Mouse (Mus musculus) embryonic stem cell, embryonic (primary cell): ENCODE results near the gene Tlx3.

Experiments used
- CTCF ChIA-PET, 4 experiments: fragments of 300-600 bp in 2 of 4; fragments of 350-600 bp in 2 of 4; sonication (Branson Sonifier 250); formaldehyde crosslinking; loops; one replicate each; lab custom pipeline; 2022; ENCODE audit warnings: inconsistent platforms in 2 of 4; lab: Charles Lee
- POLR2A ChIA-PET, 4 experiments: fragments of 300-600 bp in 2 of 4; fragments of 350-600 bp in 2 of 4; sonication (Branson Sonifier 250); formaldehyde crosslinking; loops; one replicate each; lab custom pipeline; 2022; ENCODE audit warnings: antibody characterized with exemption in 4 of 4, inconsistent platforms in 1 of 4; lab: Charles Lee

Gene Tlx3

DNA sequence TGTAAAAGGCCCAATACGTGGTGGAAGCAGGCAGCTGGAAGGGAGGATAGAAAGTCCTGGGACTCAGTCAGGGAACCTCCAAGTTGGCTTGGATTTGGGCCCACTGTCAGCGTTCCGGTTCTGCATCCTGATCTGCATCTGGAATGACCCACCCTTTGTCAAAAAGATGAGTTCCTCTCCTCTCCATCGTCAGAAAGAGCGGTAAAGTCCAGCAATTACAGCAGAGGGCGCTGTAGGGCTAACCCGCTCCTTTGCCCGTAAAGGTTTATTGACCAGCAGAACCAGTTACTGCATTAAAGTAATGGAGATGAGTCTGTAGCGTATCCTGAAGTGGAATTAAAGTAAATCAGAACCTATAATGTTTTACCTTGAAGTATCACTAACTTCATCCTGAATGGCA is 32.9 kb downstream of the Tlx3 start:
- ChIA-PET POLR2A (no interaction called here), CTCF (interaction anchor here in 1 of 4 experiments (0.8 kb wide), 1 partner anchor 12 kb away, joined by 3 read pairs; no protein-coding TSS in a partner anchor)

DNA sequence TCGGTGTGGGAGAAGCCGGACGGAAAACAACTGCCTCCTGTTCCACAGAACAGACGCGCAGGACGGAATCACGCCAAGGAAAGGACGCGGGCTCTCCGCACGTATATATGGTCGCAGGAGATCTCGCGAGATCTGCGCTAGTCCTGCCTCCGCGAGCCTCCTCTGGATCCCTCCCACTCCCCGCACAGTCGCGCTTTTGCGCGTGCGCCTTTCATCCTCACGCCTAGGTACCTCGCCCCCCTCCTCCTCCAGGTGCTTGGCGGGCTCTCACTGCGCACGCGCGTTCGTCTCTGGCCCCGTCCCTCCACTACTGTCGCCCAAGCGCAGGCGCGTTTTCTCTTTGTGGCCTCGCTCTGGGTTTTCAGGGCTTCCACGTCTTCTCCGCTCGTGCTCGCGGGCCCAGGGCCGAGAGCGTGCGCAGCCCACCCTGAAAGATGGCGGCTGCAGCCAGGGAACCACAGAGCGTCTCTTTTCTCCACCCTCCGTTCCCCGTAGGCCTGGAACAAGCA is 40.3 kb downstream of the Tlx3 start, which contains the start of gene Npm1:
Npm1 (minus strand) TSS at position 209 of the 509 bp plus-strand sequence.
- POLR2A ChIA-PET, result interaction anchor here in 3 of 4 experiments (0.6 to 9.1 kb wide), 58 partner anchors 8 to 581 kb away, joined by 3 to 242 read pairs (median 4); partner anchors contain the start of genes Ranbp17 (in 2 of the 3), Tlx3 (in 2 of the 3), Fbxw11 (in 1 of the 3) and Fgf18 (in 1 of the 3)

DNA sequence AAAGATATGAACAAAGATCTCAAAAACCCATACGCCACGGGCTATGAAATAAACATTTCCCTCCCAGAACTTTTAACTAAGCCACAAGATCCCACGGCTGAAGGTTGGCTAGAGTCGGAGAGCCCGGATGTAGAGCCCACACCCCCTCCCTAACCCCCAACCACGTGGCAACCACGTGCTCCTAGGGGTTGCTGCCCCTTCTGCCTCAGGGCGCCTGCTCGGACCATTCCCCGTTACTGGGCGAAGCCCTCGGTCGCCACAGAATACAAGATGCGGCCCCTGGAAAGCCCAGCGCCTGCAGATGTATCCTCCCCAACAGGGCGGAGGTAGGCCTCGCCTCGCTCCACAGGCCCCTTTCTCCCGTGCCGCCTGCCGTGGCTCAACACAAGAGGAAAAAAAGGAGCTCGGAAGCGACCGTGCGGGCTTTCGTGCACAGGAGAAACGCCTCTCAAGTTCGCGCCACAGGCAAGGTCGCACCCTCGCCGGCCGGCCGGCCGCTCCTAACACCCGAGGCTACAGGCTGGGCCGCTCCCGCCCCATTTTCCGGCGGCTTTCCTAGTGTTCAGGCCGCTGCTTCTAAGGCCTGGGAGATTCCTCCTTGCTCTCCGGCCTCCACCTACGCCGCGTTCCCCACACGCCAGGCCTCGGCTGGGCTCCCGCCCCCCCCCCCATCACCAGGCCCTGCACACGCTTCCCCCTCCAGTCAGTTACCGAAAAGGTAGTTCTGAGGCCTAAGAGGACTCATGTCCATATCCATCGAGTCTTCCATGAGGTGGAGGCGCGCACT is 41.0 kb downstream of the Tlx3 start:
- ChIA-PET CTCF (no interaction called here), POLR2A (interaction anchor here (0.6 to 9.1 kb wide), 57 partner anchors 9 to 567 kb away, joined by 3 to 242 read pairs (median 4); partner anchors contain the start of genes Ranbp17 (in 2 of the 4), Tlx3 (in 2 of the 4), Fgf18 (in 1 of the 4) and Gabrp (in 1 of the 4))

More for the DNA sequence above, 40.3 kb downstream of the Tlx3 start, which contains the start of gene Npm1:
- CTCF ChIA-PET, result interaction anchor here in 1 of 4 experiments (0.7 kb wide), 1 partner anchor 17 kb away, joined by 3 read pairs; no protein-coding TSS in a partner anchor

DNA sequence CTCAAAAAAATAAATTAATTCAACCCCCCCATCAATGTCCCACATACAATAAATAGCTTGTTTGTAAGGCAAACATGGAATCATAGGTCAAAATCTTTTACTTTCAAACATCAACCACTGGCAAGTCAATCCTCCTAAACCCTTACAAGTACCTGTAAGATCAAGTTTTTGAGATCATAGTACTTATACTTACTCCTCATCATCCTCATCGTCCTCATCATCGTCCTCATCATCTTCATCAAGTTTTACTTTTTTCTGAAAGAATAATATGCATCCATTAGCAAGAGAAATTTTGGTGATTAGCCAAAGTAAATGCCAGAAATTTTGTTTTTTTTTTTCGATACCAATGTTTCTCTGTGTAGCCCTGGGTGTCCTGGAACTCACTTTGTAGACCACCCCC is 43.6 kb downstream of the Tlx3 start:
- ChIA-PET CTCF (no interaction called here), POLR2A (interaction anchor here (0.5 to 9.1 kb wide), 13 partner anchors 9 to 545 kb away, joined by 3 to 242 read pairs (median 6); partner anchors contain the start of genes Fgf18 (in 1 of the 4) and Tlx3 (in 1 of the 4))

DNA sequence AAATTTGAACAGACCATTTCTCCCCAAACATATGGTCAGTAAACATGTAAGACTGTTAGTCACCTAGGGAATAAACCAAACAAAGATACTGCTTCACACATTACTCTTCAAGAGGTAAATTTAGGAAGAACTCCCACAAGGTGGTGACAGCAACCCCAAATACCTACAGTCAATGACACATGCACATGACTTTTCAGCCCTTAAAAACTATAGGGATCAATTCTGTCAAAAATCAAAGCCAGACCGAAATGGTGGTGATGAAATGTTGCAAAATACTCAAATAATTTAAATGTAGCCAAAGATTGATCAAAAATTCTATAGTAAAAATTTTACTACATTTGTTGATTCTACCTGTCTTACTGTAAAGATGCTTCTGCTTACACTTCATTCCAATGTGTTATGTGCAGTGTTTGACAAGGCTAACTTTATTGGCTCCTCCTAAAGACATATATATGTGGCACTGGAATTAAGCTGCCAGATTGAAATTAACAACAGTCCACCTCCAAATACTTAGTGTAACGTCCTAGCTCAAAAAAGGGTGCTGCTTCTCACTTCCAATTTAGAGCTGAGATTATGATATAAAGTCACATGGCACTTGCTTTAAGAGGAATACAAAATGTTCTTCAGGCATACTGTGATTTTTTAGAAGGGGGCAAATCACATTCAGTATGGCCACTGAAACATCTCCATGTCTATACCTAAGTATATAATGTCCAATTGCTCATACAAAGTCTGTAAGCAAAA is 45.8 kb downstream of the Tlx3 start:
- POLR2A ChIA-PET, result interaction anchor here in 3 of 4 experiments (0.9 to 9.1 kb wide), 18 partner anchors 8 to 515 kb away, joined by 3 to 242 read pairs (median 4); partner anchors contain the start of genes Fbxw11 (in 1 of the 3), Fgf18 (in 1 of the 3) and Tlx3 (in 1 of the 3)

DNA sequence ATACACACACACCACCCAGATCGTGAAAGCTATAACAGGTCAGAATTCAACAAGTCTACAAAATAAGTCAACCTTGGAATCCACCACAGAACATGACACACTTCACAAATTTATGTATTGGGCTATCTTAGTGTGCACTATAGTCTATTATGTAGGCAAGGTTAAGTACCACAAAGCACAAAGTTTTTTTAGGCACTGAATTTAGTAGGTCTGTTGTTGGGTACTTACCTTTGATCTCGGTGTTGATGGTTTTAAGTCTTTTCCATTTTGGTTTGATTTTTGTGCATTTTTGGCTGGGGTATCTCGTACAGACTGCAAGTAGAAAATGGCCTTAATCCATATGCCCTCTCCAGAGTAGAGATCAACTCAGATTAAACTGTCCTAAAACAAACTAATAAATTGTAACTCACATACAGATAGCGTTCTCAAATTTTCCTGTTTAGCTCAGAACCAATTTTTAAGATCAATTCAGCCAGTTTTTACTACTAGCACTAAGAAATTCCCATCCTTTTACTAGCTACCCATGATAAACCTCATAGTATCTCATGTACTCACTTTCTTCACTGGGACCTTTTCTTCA is 46.9 kb downstream of the Tlx3 start:
- POLR2A ChIA-PET, result interaction anchor here in 3 of 4 experiments (0.5 to 9.1 kb wide), 21 partner anchors 7 to 553 kb away, joined by 3 to 242 read pairs (median 4); partner anchors contain the start of genes Fgf18 (in 2 of the 3) and Tlx3 (in 1 of the 3)
- CTCF ChIA-PET, result interaction anchor here in 1 of 4 experiments (1.4 kb wide), 1 partner anchor 8 kb away, joined by 3 read pairs; no protein-coding TSS in a partner anchor

More for the DNA sequence above, 45.8 kb downstream of the Tlx3 start:
- CTCF ChIA-PET, result interaction anchor here in 1 of 4 experiments (1.4 kb wide), 1 partner anchor 9 kb away, joined by 3 read pairs; no protein-coding TSS in a partner anchor

DNA sequence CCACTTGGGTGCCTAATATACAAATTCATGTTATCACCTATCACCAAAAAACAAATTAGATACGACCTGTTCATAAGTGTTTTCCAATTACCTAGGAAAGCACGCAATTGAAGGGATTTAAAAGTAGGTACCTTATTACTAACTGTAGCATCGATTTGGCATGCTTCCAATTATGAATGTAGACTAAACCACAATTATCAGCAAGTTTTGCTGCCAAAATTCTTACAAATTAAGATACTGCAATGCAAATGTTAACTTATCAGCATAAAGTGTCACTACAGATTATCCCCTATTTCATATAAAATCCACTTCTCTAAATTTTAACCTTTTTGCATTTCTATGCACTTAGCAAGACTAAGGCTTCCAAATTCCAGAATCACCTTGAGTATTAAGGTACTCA is 48.9 kb downstream of the Tlx3 start:
- CTCF ChIA-PET, result no interaction called here
- POLR2A ChIA-PET, result interaction anchor here in 1 of 4 experiments (1.5 kb wide), 1 partner anchor 10 kb away, joined by 4 read pairs; no protein-coding TSS in a partner anchor

DNA sequence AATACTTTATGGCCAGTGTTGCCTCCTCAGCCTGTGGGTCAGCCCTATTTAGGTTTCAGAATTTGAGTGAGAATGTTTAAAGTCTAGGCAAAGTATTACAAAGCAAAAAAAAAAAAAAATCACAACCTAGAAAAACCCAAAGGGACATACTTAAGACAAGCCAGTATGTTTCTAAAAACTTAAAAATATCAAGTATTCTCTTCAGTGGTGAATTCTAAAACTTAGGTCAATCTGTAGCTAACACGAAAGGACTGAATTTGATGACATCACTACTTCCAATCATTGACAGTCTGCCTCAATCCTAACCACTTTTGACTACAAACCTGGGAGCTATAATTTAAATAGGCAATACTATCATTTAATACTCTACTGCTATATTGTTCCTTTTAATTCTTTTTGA is 50.4 kb downstream of the Tlx3 start:
- POLR2A ChIA-PET, result interaction anchor here in 3 of 4 experiments (0.7 to 1.1 kb wide), 5 partner anchors 8 to 9 kb away, joined by 4 read pairs; no protein-coding TSS in a partner anchor
- CTCF ChIA-PET, result interaction anchor here in 1 of 4 experiments (0.7 kb wide), 1 partner anchor 642 kb away, joined by 4 read pairs; no protein-coding TSS in a partner anchor

DNA sequence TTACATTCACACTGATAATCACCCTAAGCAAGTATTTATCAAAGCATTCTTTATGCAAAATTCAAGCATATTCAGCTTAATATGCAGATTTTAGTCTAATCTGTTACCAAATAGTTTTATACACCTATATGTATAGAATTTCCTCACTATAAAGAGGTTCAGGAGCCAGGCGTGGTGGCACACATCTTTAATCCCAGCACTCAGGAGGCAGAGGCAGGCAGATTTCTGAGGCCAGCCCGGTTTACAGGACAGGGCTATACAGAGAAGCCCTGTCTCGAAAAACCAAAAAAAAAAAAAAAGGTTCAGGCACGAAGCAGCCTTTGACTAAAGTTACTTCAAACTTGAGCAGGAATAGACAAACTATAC is 51.6 kb downstream of the Tlx3 start:
- POLR2A ChIA-PET, result interaction anchor here (0.7 to 9.6 kb wide), 11 partner anchors 9 to 463 kb away, joined by 3 to 242 read pairs (median 4); partner anchors contain the start of gene Npm1 (in 2 of the 4)
- CTCF ChIA-PET, result interaction anchor here in 2 of 4 experiments (0.6 to 0.7 kb wide), 3 partner anchors 250 to 782 kb away, joined by 3 to 5 read pairs (median 4); no protein-coding TSS in a partner anchor

DNA sequence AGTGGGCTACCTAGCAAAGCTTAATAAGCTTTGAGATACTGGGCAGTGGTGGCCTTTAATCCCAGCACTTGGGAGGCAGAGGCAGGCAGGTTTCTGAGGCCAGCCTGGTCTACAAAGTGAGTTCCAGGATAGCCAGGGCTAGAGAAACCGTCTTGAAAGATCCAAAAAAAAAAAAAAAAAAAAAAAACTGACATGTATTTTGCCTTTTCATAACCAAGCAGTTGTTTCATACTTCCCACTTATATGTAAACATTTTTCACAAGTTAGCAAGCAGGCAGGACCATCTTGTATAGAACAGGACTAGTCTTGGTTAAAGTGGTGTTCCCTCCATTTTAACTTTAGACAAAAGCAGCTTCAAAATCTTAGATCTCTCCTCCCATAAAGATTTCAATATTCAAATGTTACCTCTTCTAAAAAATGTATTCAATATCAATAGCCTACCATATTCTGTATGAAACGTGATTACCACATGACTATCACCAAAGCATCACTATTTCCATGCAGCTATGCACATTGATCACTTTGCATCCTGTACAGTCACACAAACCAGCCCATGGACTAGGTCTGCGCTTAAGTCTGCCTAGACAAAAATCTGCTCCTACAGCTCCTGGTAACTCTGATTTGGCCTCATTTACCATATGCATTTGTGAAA is 52.1 kb downstream of the Tlx3 start:
- POLR2A ChIA-PET, result interaction anchor here (0.6 to 9.6 kb wide), 23 partner anchors 8 to 595 kb away, joined by 3 to 242 read pairs (median 4); partner anchors contain the start of gene Npm1 (in 2 of the 4)

More for the DNA sequence above, 52.1 kb downstream of the Tlx3 start:
- CTCF ChIA-PET, result interaction anchor here in 2 of 4 experiments (0.6 to 0.7 kb wide), 3 partner anchors 251 to 783 kb away, joined by 3 to 5 read pairs (median 4); no protein-coding TSS in a partner anchor
